Mouse (Mus musculus): ENCODE measurements at regions not wholly inside any gene's neighbourhood (a gene's known extent, or its start where the extent isn't known, plus 50 kb on each side); places are given as distances from the start of the nearest gene placed in this dataset.
A peak's percentile ranks its signal among the peaks of the same experiment; 100 is the strongest.

DNA sequence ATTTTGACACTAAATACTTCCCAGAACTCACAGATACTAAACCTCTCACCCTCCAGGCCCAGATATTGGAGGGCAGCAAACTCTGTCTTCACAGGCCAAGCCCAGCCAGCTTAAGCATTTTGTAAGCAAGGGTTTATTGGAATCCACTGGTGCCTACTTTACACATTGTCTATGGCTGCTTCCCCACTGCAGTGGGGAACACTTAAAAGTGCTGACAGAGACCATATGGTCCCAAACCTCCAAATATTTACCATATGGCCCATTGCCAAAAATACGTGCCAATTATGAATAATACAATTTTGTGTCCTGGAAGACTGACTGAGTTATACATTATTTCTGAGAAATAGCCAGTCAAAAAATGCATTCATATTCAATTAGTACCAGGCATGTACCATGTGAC, 136.7 kb upstream of the Rnd3 start:
- H3K27me3 ChIP-seq (ENCODE audit: control insufficient read depth, insufficient read depth, low read length) = no peaks in the 10 kb centered on the region
- no peaks in the 10 kb centered on the region for H3K9me3 ChIP-seq (ENCODE audit: control insufficient read depth, low read length)
- no peak overlapping the region for H3K27ac ChIP-seq (ENCODE audit: low read depth, low read length)
- 97% methylated on average over 1 of the region's 1 CpGs for WGBS
- no peak for ATAC-seq (ENCODE audit: low FRiP score)
- H3K9ac ChIP-seq (ENCODE audit: low read length) = no peak overlapping the region
- H3K36me3 ChIP-seq (ENCODE audit: control insufficient read depth, insufficient read depth, low read length) = no peaks in the 10 kb centered on the region
- H3K4me3 ChIP-seq (ENCODE audit: low read depth, low read length) = no peak overlapping the region
- H3K4me1 ChIP-seq (ENCODE audit: control insufficient read depth, insufficient read depth, low read length) = peaks cover 1% of the 10 kb centered on the region; the same call in 1 of the 2 replicates
- H3K4me2 ChIP-seq = no peak overlapping the region
- DNase-seq (ENCODE audit: low spot score, missing footprints) = no peak

DNA sequence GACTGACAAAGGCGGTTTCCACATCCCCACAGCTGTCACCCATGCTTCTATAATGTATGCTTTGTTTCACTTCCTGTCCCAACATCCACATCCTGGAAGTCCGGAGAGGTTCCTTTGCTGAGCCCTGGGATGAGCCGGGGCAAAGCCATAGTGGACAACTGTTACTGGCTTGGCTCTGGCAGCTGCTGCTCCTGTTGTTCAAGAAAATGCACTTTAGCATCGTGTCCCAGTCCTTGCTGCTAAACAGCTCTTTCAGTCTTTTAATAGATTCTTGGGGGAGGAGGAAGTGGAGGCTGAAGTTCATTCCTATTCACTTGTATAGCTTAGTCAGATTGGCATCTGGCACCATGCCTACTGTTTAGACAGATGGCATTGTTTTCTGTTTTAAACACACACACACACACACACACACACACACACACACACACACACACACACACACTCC, 135.9 kb upstream of the Rnd3 start:
- H3K4me2 ChIP-seq = no peak overlapping the region
- DNase-seq (ENCODE audit: low spot score, missing footprints) = no peak
- WGBS = 63% methylated on average over 4 of the region's 4 CpGs

DNA sequence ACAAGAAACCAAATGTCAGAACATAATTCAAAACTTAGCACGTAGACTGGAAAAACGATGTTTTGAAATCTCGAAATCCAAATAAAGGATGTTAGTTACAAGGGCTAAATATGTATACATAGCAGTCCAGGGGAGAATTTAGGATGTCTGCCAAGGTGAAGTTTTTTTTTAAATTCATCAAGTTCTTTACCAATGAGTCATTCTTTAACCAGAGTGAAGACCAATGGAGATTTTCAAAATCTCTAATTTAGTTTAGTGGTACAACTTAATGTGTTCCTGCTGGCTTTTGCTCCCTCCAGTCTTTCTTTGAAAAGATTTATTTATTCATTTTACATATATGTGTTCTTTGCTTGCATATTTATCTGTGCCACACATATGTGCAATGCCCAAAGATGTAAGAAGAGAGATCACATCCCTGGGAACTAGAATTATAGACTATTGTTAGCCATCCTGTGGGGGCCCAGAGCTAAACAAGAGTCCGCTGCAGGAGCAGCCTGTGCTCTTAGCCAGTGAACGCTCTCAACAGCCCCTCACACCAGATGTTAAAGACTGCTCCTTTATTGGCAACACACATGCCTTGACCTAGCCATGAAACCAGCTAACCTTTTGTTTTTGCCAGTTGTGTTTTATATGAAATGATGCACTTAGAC, 130.6 kb upstream of the Rnd3 start:
- H3K4me3 ChIP-seq (ENCODE audit: low read depth, low read length) = no peak overlapping the region
- no peak for ATAC-seq (ENCODE audit: low FRiP score)
- no peak overlapping the region for H3K4me2 ChIP-seq
- WGBS = 88% methylated on average over 5 of the region's 5 CpGs
- no peaks in the 10 kb centered on the region for H3K27me3 ChIP-seq (ENCODE audit: control insufficient read depth, insufficient read depth, low read length)
- H3K36me3 ChIP-seq (ENCODE audit: control insufficient read depth, insufficient read depth, low read length) = no peaks in the 10 kb centered on the region
- H3K27ac ChIP-seq (ENCODE audit: low read depth, low read length) = no peak overlapping the region
- H3K4me1 ChIP-seq (ENCODE audit: control insufficient read depth, insufficient read depth, low read length) = no peaks in the 10 kb centered on the region
- H3K9me3 ChIP-seq (ENCODE audit: control insufficient read depth, low read length) = no peaks in the 10 kb centered on the region
- no peak overlapping the region for H3K9ac ChIP-seq (ENCODE audit: low read length)
- DNase-seq (ENCODE audit: low spot score, missing footprints) = no peak

More for the DNA sequence above, 135.9 kb upstream of the Rnd3 start:
- Histone ChIP-seq H3K4me3 (ENCODE audit: low read depth, low read length) (no peak overlapping the region), H3K9me3 (ENCODE audit: control insufficient read depth, low read length) (no peaks in the 10 kb centered on the region), H3K36me3 (ENCODE audit: control insufficient read depth, insufficient read depth, low read length) (no peaks in the 10 kb centered on the region), H3K4me1 (ENCODE audit: control insufficient read depth, insufficient read depth, low read length) (no peaks in the 10 kb centered on the region), H3K9ac (ENCODE audit: low read length) (no peak overlapping the region), H3K27ac (ENCODE audit: low read depth, low read length) (no peak overlapping the region), H3K27me3 (ENCODE audit: control insufficient read depth, insufficient read depth, low read length) (no peaks in the 10 kb centered on the region)
- peak; percentile 40; the same call in 1 of the 2 replicates for ATAC-seq (ENCODE audit: low FRiP score)

DNA sequence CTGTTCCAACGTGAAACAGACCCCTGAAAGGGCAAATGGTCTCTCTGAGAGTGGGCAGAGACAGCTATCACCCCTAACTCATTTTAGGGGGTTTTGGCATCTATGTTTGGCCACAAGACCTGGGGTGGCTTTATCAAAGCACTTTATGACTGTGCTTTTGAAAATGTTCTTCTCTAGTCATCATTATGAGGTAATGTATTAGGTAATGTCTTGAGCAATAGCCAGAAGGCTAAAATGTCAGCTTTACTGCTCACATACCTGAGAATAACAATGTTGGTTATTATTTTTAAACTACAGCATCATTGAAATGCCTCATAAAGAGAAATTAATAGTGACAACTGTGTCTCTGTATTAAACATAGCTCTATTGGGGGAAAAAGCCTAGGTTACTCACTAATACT, 129.9 kb upstream of the Rnd3 start:
- H3K4me2 ChIP-seq = no peak overlapping the region
- H3K4me1 ChIP-seq (ENCODE audit: control insufficient read depth, insufficient read depth, low read length) = no peaks in the 10 kb centered on the region
- no peak overlapping the region for H3K4me3 ChIP-seq (ENCODE audit: low read depth, low read length)
- ATAC-seq (ENCODE audit: low FRiP score) (no peak), DNase-seq (ENCODE audit: low spot score, missing footprints) (no peak)
- no peaks in the 10 kb centered on the region for H3K36me3 ChIP-seq (ENCODE audit: control insufficient read depth, insufficient read depth, low read length)
- no peaks in the 10 kb centered on the region for H3K27me3 ChIP-seq (ENCODE audit: control insufficient read depth, insufficient read depth, low read length)
- H3K9me3 ChIP-seq (ENCODE audit: control insufficient read depth, low read length) = no peaks in the 10 kb centered on the region
- WGBS = 90% methylated on average over 1 of the region's 1 CpGs
- H3K9ac ChIP-seq (ENCODE audit: low read length) = no peak overlapping the region
- H3K27ac ChIP-seq (ENCODE audit: low read depth, low read length) = no peak overlapping the region

DNA sequence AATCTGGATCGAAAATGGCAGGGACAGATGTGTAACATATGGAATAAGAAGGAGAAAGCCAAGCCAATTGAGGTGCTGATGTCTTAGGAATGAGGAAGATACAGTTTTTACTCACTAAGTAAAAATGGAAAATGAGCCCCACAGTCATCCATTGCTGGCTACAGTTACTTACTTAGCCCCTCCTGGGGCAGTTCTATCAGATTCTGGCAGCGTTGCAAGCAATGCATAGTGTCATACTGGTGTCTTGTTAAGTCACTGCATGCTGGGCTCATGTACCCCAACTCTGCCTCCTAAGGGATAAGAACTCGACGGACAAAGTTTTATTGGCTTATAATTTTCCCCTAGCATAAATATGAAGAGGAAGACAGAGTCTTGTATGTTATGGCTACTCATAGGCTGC, 129.4 kb upstream of the Rnd3 start:
- no peaks in the 10 kb centered on the region for H3K36me3 ChIP-seq (ENCODE audit: control insufficient read depth, insufficient read depth, low read length)
- DNase-seq (ENCODE audit: low spot score, missing footprints) (no peak), ATAC-seq (ENCODE audit: low FRiP score) (no peak)
- H3K4me1 ChIP-seq (ENCODE audit: control insufficient read depth, insufficient read depth, low read length) = no peaks in the 10 kb centered on the region
- no peak overlapping the region for H3K27ac ChIP-seq (ENCODE audit: low read depth, low read length)
- 82% methylated on average over 4 of the region's 4 CpGs for WGBS
- no peak overlapping the region for H3K4me2 ChIP-seq
- H3K4me3 ChIP-seq (ENCODE audit: low read depth, low read length) = no peak overlapping the region
- no peaks in the 10 kb centered on the region for H3K9me3 ChIP-seq (ENCODE audit: control insufficient read depth, low read length)
- H3K27me3 ChIP-seq (ENCODE audit: control insufficient read depth, insufficient read depth, low read length) = no peaks in the 10 kb centered on the region
- no peak overlapping the region for H3K9ac ChIP-seq (ENCODE audit: low read length)

DNA sequence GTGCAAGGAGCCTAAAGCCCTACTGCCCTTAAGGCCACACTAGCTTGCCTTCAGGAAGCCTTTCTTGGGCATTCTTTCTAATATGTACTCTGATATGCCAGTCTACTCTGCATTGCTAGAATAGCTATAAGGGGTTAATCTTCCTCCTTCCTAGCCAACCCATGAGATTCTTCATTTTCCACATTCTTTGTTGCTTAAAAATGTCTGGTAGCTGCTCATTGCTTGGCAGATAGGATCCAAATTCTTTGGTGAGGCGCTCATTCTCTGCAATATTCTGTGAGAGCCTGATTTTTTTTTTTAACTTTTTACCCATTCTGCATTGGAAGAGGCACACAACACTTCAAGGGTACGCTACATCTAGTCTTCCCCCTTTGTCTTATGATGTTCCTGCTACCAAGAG, 127.7 kb upstream of the Rnd3 start:
- Histone ChIP-seq H3K9ac (ENCODE audit: low read length) (no peak overlapping the region), H3K27ac (ENCODE audit: low read depth, low read length) (no peak overlapping the region), H3K4me2 (no peak overlapping the region), H3K36me3 (ENCODE audit: control insufficient read depth, insufficient read depth, low read length) (no peaks in the 10 kb centered on the region), H3K9me3 (ENCODE audit: control insufficient read depth, low read length) (no peaks in the 10 kb centered on the region), H3K27me3 (ENCODE audit: control insufficient read depth, insufficient read depth, low read length) (no peaks in the 10 kb centered on the region), H3K4me3 (ENCODE audit: low read depth, low read length) (no peak overlapping the region), H3K4me1 (ENCODE audit: control insufficient read depth, insufficient read depth, low read length) (no peaks in the 10 kb centered on the region)
- WGBS = 78% methylated on average over 2 of the region's 2 CpGs
- DNase-seq (ENCODE audit: low spot score, missing footprints) (no peak), ATAC-seq (ENCODE audit: low FRiP score) (no peak)

DNA sequence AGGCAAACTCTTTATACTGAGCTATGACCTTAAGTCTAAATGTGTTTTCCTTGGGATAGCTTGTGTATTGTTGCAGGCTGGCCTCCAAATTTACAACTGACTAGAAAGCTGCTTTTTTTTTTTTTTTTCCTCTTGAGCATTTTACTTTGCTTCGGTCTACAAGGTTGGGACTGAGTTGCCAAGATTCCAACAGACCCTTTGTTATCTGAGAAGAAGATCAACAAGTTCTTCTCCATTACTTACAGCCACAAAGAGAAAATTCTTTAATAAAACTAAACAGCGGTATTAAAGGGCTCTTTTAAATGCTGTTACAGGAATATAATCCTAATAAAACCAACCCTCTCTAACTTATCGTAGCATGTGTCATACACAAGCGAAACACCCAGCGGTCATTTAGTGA, 124.4 kb upstream of the Rnd3 start:
- Histone ChIP-seq H3K4me3 (ENCODE audit: low read depth, low read length) (no peak overlapping the region), H3K4me1 (ENCODE audit: control insufficient read depth, insufficient read depth, low read length) (no peaks in the 10 kb centered on the region), H3K36me3 (ENCODE audit: control insufficient read depth, insufficient read depth, low read length) (no peaks in the 10 kb centered on the region), H3K9ac (ENCODE audit: low read length) (no peak overlapping the region), H3K27me3 (ENCODE audit: control insufficient read depth, insufficient read depth, low read length) (no peaks in the 10 kb centered on the region), H3K4me2 (no peak overlapping the region), H3K27ac (ENCODE audit: low read depth, low read length) (no peak overlapping the region), H3K9me3 (ENCODE audit: control insufficient read depth, low read length) (no peaks in the 10 kb centered on the region)
- WGBS = 92% methylated on average over 5 of the region's 5 CpGs
- ATAC-seq (ENCODE audit: low FRiP score) (no peak), DNase-seq (ENCODE audit: low spot score, missing footprints) (no peak)

DNA sequence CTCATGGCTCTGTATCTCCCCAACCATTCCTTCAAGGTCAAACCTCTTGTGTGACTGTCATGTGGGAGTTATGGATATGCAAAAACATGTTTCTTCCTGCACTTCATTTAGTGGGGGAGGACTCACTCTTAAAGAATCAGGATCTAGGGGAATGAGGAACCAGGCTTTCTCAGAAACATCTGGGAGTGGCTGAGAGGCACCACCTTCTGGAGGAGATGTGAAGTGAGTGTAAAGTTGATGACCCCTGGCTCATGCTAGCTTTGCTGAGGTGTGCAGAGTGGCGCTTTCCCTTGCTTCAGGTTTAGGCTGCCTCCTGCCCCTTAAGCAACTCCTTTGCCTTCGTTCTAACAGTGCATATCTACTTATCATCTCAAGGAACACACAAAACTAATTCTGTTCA, 119.6 kb upstream of the Rnd3 start:
- ATAC-seq (ENCODE audit: low FRiP score) = no peak
- no peaks in the 10 kb centered on the region for H3K27me3 ChIP-seq (ENCODE audit: control insufficient read depth, insufficient read depth, low read length)
- H3K9me3 ChIP-seq (ENCODE audit: control insufficient read depth, low read length) = no peaks in the 10 kb centered on the region
- no peak overlapping the region for H3K27ac ChIP-seq (ENCODE audit: low read depth, low read length)
- no peak overlapping the region for H3K4me2 ChIP-seq
- DNase-seq (ENCODE audit: low spot score, missing footprints) = no peak
- no peak overlapping the region for H3K9ac ChIP-seq (ENCODE audit: low read length)
- no peak overlapping the region for H3K4me3 ChIP-seq (ENCODE audit: low read depth, low read length)
- no peaks in the 10 kb centered on the region for H3K4me1 ChIP-seq (ENCODE audit: control insufficient read depth, insufficient read depth, low read length)
- H3K36me3 ChIP-seq (ENCODE audit: control insufficient read depth, insufficient read depth, low read length) = no peaks in the 10 kb centered on the region
- 65% methylated on average over 2 of the region's 2 CpGs for WGBS

DNA sequence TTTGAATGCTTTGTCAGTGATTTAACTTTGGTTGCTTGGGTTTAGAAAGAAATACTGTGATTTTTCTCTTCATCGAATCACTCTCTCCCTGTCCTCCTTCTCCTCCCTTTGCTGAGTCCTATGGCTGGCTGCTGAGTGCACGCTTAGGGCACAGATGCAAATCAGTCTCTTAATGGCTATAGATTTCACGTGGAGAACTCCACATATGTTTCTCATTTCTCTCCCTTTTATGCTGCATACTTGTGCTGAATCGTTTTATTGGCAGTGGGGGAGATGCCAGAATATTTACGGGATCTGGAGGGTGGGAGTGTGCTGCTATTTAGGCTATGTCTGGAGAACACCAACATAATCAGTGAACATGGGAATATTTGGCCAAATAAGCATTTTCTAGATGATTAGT, 118.8 kb upstream of the Rnd3 start:
- H3K9me3 ChIP-seq (ENCODE audit: control insufficient read depth, low read length) = no peaks in the 10 kb centered on the region
- no peak overlapping the region for H3K9ac ChIP-seq (ENCODE audit: low read length)
- WGBS = 72% methylated on average over 4 of the region's 5 CpGs
- H3K4me2 ChIP-seq = no peak overlapping the region
- H3K36me3 ChIP-seq (ENCODE audit: control insufficient read depth, insufficient read depth, low read length) = no peaks in the 10 kb centered on the region
- H3K4me1 ChIP-seq (ENCODE audit: control insufficient read depth, insufficient read depth, low read length) = no peaks in the 10 kb centered on the region
- no peaks in the 10 kb centered on the region for H3K27me3 ChIP-seq (ENCODE audit: control insufficient read depth, insufficient read depth, low read length)
- DNase-seq (ENCODE audit: low spot score, missing footprints) (no peak), ATAC-seq (ENCODE audit: low FRiP score) (no peak)
- H3K27ac ChIP-seq (ENCODE audit: low read depth, low read length) = no peak overlapping the region
- no peak overlapping the region for H3K4me3 ChIP-seq (ENCODE audit: low read depth, low read length)
